Mouse (Mus musculus) kidney, postnatal 36 days (tissue): ENCODE measurements at regions not wholly inside any gene's neighbourhood (a gene's known extent, or its start where the extent isn't known, plus 50 kb on each side); places are given as distances from the start of the nearest gene placed in this dataset.

Source experiments
- DNase-seq, 2 experiments: peaks; one replicate each; pipeline ENCODE4 v3.0.0; 2021 to 2022; ENCODE audit warnings: mixed read lengths in 2 of 2

- no peak for DNase-seq
These were observed 288.3 kb upstream of the Alcam start for GRCm38 (mm10) chr16:52742166-52742565.

DNA sequence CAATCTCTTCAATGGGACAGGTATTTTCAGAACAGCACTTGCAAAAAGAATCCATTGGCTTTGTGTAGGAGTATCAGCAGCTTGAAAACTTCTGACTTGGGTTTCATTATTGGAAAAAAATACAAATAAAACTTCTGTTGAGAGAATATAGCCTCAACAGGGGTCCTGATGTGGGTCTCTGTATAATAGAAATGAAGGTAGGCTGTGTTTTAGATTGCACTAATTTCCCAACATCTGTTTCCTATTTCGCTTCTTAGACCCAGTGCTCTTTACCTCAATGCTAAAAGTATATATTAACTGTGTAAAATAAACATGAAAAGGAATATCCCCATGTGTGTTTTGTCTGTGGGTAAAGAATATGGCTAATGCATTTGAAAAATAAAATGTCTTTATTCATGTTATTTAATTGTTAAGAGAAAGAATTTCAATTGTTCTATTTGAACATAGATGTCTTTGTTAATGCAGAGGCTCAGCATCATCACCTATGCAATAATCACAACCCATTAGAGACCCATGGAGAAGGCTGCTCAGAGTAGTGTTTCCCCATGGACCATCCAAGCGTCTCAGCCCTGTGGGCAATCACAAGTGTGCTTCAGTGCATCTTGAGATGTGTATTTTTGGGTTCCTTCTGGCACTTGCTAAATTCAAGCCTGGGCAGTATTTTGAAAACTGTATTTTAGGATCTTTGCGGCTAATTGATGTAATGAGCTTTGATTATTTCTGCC is 272.4 kb upstream of the Alcam start:
- DNase-seq: no peak

GRCm38 (mm10) chr16:52718231-52718932 is 264.5 kb upstream of the Alcam start:
- no peak for DNase-seq

- no peak for DNase-seq
These were observed 236.4 kb upstream of the Alcam start for GRCm38 (mm10) chr16:52690272-52690671.

- DNase-seq: no peak
These were observed 201.0 kb upstream of the Alcam start for GRCm38 (mm10) chr16:52654825-52655224.
